Mouse (Mus musculus): ENCODE data around the gene Mei4. TPM values are rescaled to one million over a fixed set of nuclear protein-coding genes. Genes with fewer than 3 reads are reported as not detected.

Gene Mei4
- polyA plus RNA-seq (2017; shearing (Covaris generic)), result 0.43 TPM

DNA sequence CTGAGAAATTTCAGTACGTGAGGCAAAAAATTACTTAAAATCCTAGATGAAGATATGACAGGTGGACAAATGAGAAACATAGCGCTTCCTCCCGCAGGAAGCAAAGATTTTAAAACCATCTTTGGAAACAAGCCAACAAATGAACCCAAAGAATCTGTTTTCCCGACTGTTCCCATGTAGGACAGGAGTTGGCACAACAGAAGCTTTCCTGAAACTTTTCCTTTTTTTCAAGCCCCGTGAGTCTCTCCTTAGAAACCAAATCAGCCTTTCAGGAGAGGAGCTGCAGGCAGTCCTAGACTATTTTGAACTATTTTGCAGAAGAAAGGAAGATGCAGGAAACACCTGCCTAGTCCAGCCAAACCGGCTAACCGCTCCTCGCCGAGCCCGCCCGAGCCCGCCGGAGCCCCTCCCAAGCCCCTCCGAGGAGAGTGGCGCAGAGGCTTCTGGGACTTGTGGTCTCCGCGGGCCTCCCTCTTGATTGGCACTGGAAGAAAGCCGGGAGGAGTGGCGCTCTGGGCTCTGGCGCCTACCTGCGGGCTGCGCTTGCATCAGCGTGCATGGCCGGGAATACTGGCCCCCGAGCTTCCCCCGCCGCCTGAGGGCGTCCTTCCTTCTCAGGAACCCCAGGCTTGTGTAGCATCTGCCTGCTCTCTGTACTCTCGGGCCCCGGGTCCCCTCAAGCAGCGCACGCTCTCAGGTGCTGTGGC, at the start of gene Mei4:
Gene Mei4 (plus strand): TSS at position 490 of the 707 bp plus-strand sequence.

Other genes starting within 250 kb of the Mei4 start
- gene Htr1b, start 229.8 kb upstream of the Mei4 start, polyA plus RNA-seq (2017; shearing (Covaris generic)), result not detected